Mouse (Mus musculus): Measurements from ENCODE around the gene Shc2.
A peak's percentile ranks its signal among the peaks of the same experiment; 100 is the strongest.

Gene Shc2

GRCm38 (mm10) chr10:79668771-79669575 is 31.3 kb upstream of the Shc2 start, which contains the start of gene Tpgs1:
Tpgs1 (plus strand) TSS chr10:79669369.
- DNase-seq (ENCODE audit: low read depth, low spot score) = peak; percentile 97

GRCm38 (mm10) chr10:79668076-79668475 is 30.4 kb upstream of the Shc2 start:
- no peak for DNase-seq (ENCODE audit: low read depth, low spot score)

GRCm38 (mm10) chr10:79666493-79666892 is 28.8 kb upstream of the Shc2 start:
- DNase-seq (ENCODE audit: low read depth, low spot score) = no peak

- no peak for DNase-seq (ENCODE audit: low read depth, low spot score)
These were observed 27.3 kb upstream of the Shc2 start for GRCm38 (mm10) chr10:79665051-79665450.

- DNase-seq (ENCODE audit: low read depth, low spot score) = peak; percentile 65
These were observed 26.5 kb upstream of the Shc2 start, which contains the start of gene Madcam1 for GRCm38 (mm10) chr10:79664131-79664665. Madcam1 (plus strand) TSS chr10:79664559.

GRCm38 (mm10) chr10:79661861-79662260 is 24.1 kb upstream of the Shc2 start:
- no peak for DNase-seq (ENCODE audit: low read depth, low spot score)

GRCm38 (mm10) chr10:79660298-79660697 is 22.6 kb upstream of the Shc2 start:
- DNase-seq (ENCODE audit: low read depth, low spot score) = no peak

GRCm38 (mm10) chr10:79658829-79659228 is 21.1 kb upstream of the Shc2 start:
- no peak for DNase-seq (ENCODE audit: low read depth, low spot score)

GRCm38 (mm10) chr10:79654946-79655395 is 17.3 kb upstream of the Shc2 start:
- DNase-seq (ENCODE audit: low read depth, low spot score) = peak; percentile 80

GRCm38 (mm10) chr10:79652789-79653188 is 15.1 kb upstream of the Shc2 start:
- no peak for DNase-seq (ENCODE audit: low read depth, low spot score)

- DNase-seq (ENCODE audit: low read depth, low spot score) = peak; percentile 89
These were observed 11.5 kb upstream of the Shc2 start for GRCm38 (mm10) chr10:79649070-79649751.

- DNase-seq (ENCODE audit: low read depth, low spot score) = peak; percentile 46
These were observed 8.0 kb upstream of the Shc2 start, which contains the start of gene Odf3l2 for GRCm38 (mm10) chr10:79645711-79646110. Odf3l2 (minus strand) TSS chr10:79645738.

- peak; percentile 78 for DNase-seq (ENCODE audit: low read depth, low spot score)
These were observed 927 bp upstream of the Shc2 start for GRCm38 (mm10) chr10:79638486-79639204.

GRCm38 (mm10) chr10:79636287-79636686 is 1.4 kb downstream of the Shc2 start:
- peak; percentile 46 for DNase-seq (ENCODE audit: low read depth, low spot score)

- peak; percentile 78 for DNase-seq (ENCODE audit: low read depth, low spot score)
These were observed 4.5 kb downstream of the Shc2 start for GRCm38 (mm10) chr10:79633006-79633777.

GRCm38 (mm10) chr10:79631432-79631831 is 6.3 kb downstream of the Shc2 start:
- DNase-seq (ENCODE audit: low read depth, low spot score) = peak; percentile 70

- DNase-seq (ENCODE audit: low read depth, low spot score) = no peak
These were observed 9.3 kb downstream of the Shc2 start for GRCm38 (mm10) chr10:79628377-79628776.

- no peak for DNase-seq (ENCODE audit: low read depth, low spot score)
These were observed 11.6 kb downstream of the Shc2 start for GRCm38 (mm10) chr10:79626156-79626555.

- DNase-seq (ENCODE audit: low read depth, low spot score) = peak; percentile 42
These were observed 12.3 kb downstream of the Shc2 start for GRCm38 (mm10) chr10:79625398-79625797.

GRCm38 (mm10) chr10:79623950-79624349 is 13.8 kb downstream of the Shc2 start:
- peak; percentile 54 for DNase-seq (ENCODE audit: low read depth, low spot score)

- DNase-seq (ENCODE audit: low read depth, low spot score) = no peak
These were observed 21.3 kb downstream of the Shc2 start for GRCm38 (mm10) chr10:79616376-79616775.
